Mouse (Mus musculus): ENCODE measurements around the gene Tpx2.

- TF ChIP-seq CHD2 (IDR thresholded peaks at IDR 0.05; ENCODE audit: low read depth, low read length) (no peak), MAFK (IDR thresholded peaks at IDR 0.05; ENCODE audit: insufficient read depth, low read depth, low read length) (no peak), ZNF384 (IDR thresholded peaks at IDR 0.05; ENCODE audit: low read depth, low read length) (no peak), HCFC1 (IDR thresholded peaks at IDR 0.05; ENCODE audit: borderline replicate concordance, insufficient read depth, low read length) (no peak), ZC3H11A (IDR thresholded peaks at IDR 0.05; ENCODE audit: borderline replicate concordance, low read depth, low read length) (no peak)
Measured at GRCm38 (mm10) chr2:152944013-152944412, 96.2 kb downstream of the Tpx2 start.
